Mouse (Mus musculus): ENCODE measurements around the gene Prpsap1. TPM values are rescaled to one million over a fixed set of nuclear protein-coding genes. Genes with fewer than 3 reads are reported as not detected.

The Prpsap1 gene
- 10 to 100 TPM; 24.9 to 30.1 TPM for total RNA-seq (2023)

GRCm38 (mm10) chr11:116493795-116494252 is at the start of gene Prpsap1:
Gene Prpsap1 (minus strand): TSS chr11:116494202.

GRCm38 (mm10) chr11:116530187-116531147 is 36.5 kb upstream of the Prpsap1 start, which contains the start of gene Sphk1:
Gene Sphk1 (plus strand): TSS chr11:116530925.

GRCm38 (mm10) chr11:116466141-116466540 is 27.9 kb downstream of the Prpsap1 start, which contains the start of gene Qrich2:
Gene Qrich2 (minus strand): TSS chr11:116466241.

GRCm38 (mm10) chr11:116433356-116434286 is 60.4 kb downstream of the Prpsap1 start, which contains the start of gene Ubald2:
Gene Ubald2 (plus strand): TSS chr11:116434094.

Other genes starting within 250 kb of the Prpsap1 start
- 10 to 100 TPM; 35.3 to 37.0 TPM for gene Srp68, start 220.0 kb downstream of the Prpsap1 start, total RNA-seq (2023)
- gene Galr2, start 213.3 kb downstream of the Prpsap1 start, total RNA-seq (2023): not detected
- 10 to 100 TPM; 39.2 to 47.8 TPM for gene Exoc7, start 187.0 kb downstream of the Prpsap1 start, total RNA-seq (2023)
- under 1 TPM in 1 of 2 experiments, not detected in 1; 0.13 TPM for gene Foxj1, start 158.8 kb downstream of the Prpsap1 start, total RNA-seq (2023)
- gene Rnf157, start 81.2 kb downstream of the Prpsap1 start, total RNA-seq (2023): 1 to 10 TPM; 2.5 to 3.3 TPM
- gene Ubald2, start 60.1 kb downstream of the Prpsap1 start, total RNA-seq (2023): 10 to 100 TPM; 82.9 to 92.3 TPM
- not detected for gene Qrich2, start 28.0 kb downstream of the Prpsap1 start, total RNA-seq (2023)
- 1 to 10 TPM; 2.1 to 8.8 TPM for gene Sphk1, start 36.7 kb upstream of the Prpsap1 start, total RNA-seq (2023)
- gene Ube2o, start 87.2 kb upstream of the Prpsap1 start, total RNA-seq (2023): 1 to 10 TPM; 7.8 to 8.2 TPM
- gene Aanat, start 92.2 kb upstream of the Prpsap1 start, total RNA-seq (2023): not detected
- gene Rhbdf2, start 132.8 kb upstream of the Prpsap1 start, total RNA-seq (2023): 10 to 100 TPM; 93.8 to 95.4 TPM
- not detected for gene Prcd, start 159.3 kb upstream of the Prpsap1 start, total RNA-seq (2023)
- gene Cygb, start 160.1 kb upstream of the Prpsap1 start, total RNA-seq (2023): not detected